Mouse (Mus musculus) heart, adult 2 months (tissue): Measurements from ENCODE around the gene Sike1.

Experiments
- CTCF ChIP-seq: fragments of 200-600 bp; IDR thresholded peaks from 2 replicates; pipeline ENCODE4 v1.8.1; 2022; ENCODE audit warnings: antibody characterized with exemption, mild to moderate bottlenecking, moderate library complexity
- POLR2A ChIP-seq: fragments of 200-500 bp; IDR thresholded peaks from 2 replicates; pipeline ENCODE4 v1.6.1; 2011; ENCODE audit warnings: mild to moderate bottlenecking, low read depth, low read length, control low read depth; ENCODE audit not compliant: insufficient read depth

GRCm38 (mm10) chr3:103020943-103021638 is 25.6 kb downstream of the Sike1 start:
- TF ChIP-seq CTCF (no peak), POLR2A (no peak)
